ENCODE assay signal across 18 mouse cellular contexts in the genomic region with DNA sequence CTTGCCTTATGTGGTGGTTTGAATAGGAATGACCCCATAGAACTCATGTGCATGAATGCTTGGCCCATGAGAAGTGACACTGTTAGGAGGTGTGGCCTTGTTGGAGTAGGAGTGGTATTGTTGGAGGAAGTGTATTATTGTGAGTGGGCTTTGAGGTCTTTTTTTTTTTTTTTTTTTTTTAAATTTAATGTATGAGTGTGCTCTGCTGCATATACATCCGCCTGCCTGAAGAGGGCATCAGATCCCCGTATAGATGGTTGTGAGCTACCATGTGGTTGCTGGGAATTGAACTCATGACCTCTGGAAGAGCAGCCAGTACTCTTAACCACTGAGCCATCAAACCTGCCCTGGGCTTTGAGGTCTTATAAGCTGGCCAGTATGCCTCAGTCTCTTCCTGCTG. TPM values are rescaled to one million over a fixed set of nuclear protein-coding genes. Genes with fewer than 3 reads are reported as not detected.
"Had no signal": no experiment of that assay in that cellular context is flagged by ENCODE, and none has a peak within 500 bp of the region (broad histone marks: within the 10 kb centered on the region; RNA-seq: fewer than 3 reads in every experiment).

No protein-coding gene starts in this region.

- DNase-seq: kidney, adult 9 months; kidney, postnatal 14 days; layer of hippocampus, postnatal 36 days; retina, postnatal 1 day; right cerebral cortex, postnatal 4 days; spleen, adult 18-20 months; thymus, adult 2 months; thymus, postnatal 36 days had no signal

- H3K9ac ChIP-seq: limb, embryonic 15.5 days; liver, embryonic 15.5 days; lung, embryonic 15.5 days; midbrain, embryonic 12.5 days; neural tube, embryonic 13.5 days had no signal

- ATAC-seq: midbrain, embryonic 16.5 days had no signal

- H3K4me2 ChIP-seq: limb, embryonic 15.5 days; liver, embryonic 15.5 days; lung, embryonic 15.5 days; midbrain, embryonic 12.5 days; neural tube, embryonic 13.5 days had no signal

- H3K27me3 ChIP-seq: limb, embryonic 15.5 days; liver, embryonic 15.5 days; lung, embryonic 15.5 days; midbrain, embryonic 12.5 days; neural tube, embryonic 13.5 days had no signal

- H3K4me1 ChIP-seq: limb, embryonic 15.5 days; liver, embryonic 15.5 days; lung, embryonic 15.5 days; midbrain, embryonic 12.5 days; neural tube, embryonic 13.5 days had no signal

- H3K27ac ChIP-seq: limb, embryonic 15.5 days; liver, embryonic 15.5 days; lung, embryonic 15.5 days; midbrain, embryonic 12.5 days; neural tube, embryonic 13.5 days had no signal

- H3K9me3 ChIP-seq: limb, embryonic 15.5 days; liver, embryonic 15.5 days; lung, embryonic 15.5 days; midbrain, embryonic 12.5 days; neural tube, embryonic 13.5 days had no signal

- H3K36me3 ChIP-seq: limb, embryonic 15.5 days; liver, embryonic 15.5 days; lung, embryonic 15.5 days; midbrain, embryonic 12.5 days; neural tube, embryonic 13.5 days had no signal

- H3K4me3 ChIP-seq: limb, embryonic 15.5 days; liver, embryonic 15.5 days; lung, embryonic 15.5 days; midbrain, embryonic 12.5 days; neural tube, embryonic 13.5 days had no signal

RNA-seq across cellular contexts. Expression of a gene that starts 31.8 kb away (rescaled TPM):
- total RNA-seq: layer of hippocampus, postnatal 36 days; left cerebral cortex, adult 8-10 months; left cerebral cortex, postnatal 25 days; megakaryocyte-erythroid progenitor cell, adult 5-6 weeks had no signal
- polyA plus RNA-seq: large intestine, adult 2 months had no signal

RNA-seq across cellular contexts. Expression of a gene that starts 32.4 kb away (rescaled TPM):
- total RNA-seq: megakaryocyte-erythroid progenitor cell, adult 5-6 weeks had no signal
- polyA plus RNA-seq: midbrain, embryonic 12.5 days; midbrain, embryonic 16.5 days; neural tube, embryonic 13.5 days had no signal
